Mouse (Mus musculus): ENCODE data around the gene Cstf3.

Cstf3 gene

DNA sequence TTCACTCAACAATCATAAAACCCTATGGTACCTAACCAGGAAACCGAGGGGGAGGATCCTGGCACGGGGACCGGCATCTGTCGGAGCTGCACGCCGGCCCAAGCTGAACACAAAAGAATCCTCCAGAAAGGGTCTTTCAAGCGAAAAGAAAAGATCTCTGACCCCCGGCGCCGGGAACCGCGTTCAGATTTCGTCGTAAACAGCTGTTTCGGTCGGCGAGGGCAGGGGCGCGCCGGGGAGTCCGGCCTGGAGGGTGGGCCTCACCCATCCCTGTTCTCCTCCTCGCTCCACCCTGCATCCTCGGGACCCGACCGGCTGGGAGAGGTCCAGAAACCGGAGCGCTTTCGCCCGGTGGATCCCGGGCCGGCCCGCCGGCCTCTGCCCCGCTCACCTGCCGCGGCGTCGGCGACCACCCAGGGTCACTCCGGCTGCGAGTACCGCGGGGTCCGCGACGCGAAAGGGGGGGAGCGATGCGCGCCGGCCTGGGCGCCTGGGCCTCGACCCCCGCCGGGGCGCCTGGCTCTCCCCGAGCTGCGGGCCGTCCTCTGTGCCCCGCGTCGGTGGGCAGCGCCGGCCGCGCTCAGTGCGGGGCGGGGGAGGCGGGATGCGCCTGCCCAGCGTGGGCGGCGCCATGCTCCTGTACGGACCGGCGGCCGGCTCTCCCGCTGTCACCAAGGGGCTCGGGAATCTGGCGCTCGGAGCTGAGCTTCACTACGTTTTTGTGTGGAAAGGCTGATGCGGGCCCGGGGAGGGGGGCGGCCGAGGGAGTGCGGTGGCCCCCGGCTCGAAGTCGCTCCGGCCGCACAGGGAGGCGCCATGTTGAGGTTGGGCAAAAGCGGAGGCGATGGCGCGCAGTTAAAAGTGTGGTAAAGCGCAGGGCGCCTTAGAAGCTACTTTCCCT is 121.5 kb downstream of the Cstf3 start, which contains the start of gene Tcp11l1:
Gene Tcp11l1 (minus strand): TSS at position 585 of the 901 bp plus-strand sequence.
- DNase-seq (ENCODE audit: low read depth, low spot score), result peak; percentile 34

DNA sequence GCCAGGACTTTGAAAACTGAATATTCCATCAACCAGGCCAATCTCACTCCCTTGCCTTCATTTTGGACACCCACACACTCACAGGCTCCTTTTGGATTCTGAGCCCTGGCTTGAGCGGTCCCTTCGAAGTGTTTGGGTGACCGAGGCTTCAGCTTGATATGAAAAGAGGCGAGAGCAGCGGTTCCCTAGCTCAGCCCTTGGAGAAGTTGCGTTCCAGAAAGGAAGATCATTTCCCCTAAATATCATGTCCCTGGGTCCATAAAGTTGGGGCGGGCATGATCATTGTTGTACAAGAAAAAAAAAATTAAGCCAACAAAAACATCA is 122.1 kb downstream of the Cstf3 start:
- DNase-seq (ENCODE audit: low read depth, low spot score), result no peak

- no peak for DNase-seq (ENCODE audit: low read depth, low spot score)
These were observed 124.0 kb downstream of the Cstf3 start for GRCm38 (mm10) chr2:104714254-104714691.
